Mouse (Mus musculus): Measurements from ENCODE around the gene Hcn2. TPM values are rescaled to one million over a fixed set of nuclear protein-coding genes. Genes with fewer than 3 reads are reported as not detected.
A peak's percentile ranks its signal among the peaks of the same experiment; 100 is the strongest.
"Not testable (repeated sequence)": the region's sequence is repeated elsewhere in the genome, so short reads cannot be mapped to it uniquely, and the experiment has no call there.

Hcn2 gene
- total and polyA plus RNA-seq, 2 experiments, result 0.09 to 0.45 TPM

- H3K9ac ChIP-seq (ENCODE audit: low read depth, low read length), result no peak overlapping the region
Observed at GRCm38 (mm10) chr10:79698459-79698858, 18.0 kb upstream of the Hcn2 start.

GRCm38 (mm10) chr10:79700676-79701075 lies 15.8 kb upstream of the Hcn2 start:
- TF ChIP-seq CTCF (IDR thresholded peaks at IDR 0.05; ENCODE audit: low read depth, low read length) (no peak), POLR2A (IDR thresholded peaks at IDR 0.05; ENCODE audit: extremely low read depth, insufficient read depth, low read length) (no peak)

More at GRCm38 (mm10) chr10:79698459-79698858, 18.0 kb upstream of the Hcn2 start:
- H3K4me1 ChIP-seq (ENCODE audit: control insufficient read depth, insufficient read depth, low read length), result peaks cover 21% of the 10 kb centered on the region
- no peak for DNase-seq (ENCODE audit: extremely low read depth, low read depth, low spot score)
- H3K4me3 ChIP-seq (ENCODE audit: insufficient read depth, low read depth, low read length), result no peak overlapping the region
- H3K36me3 ChIP-seq (ENCODE audit: control insufficient read depth, insufficient read depth, low read length), result no peaks in the 10 kb centered on the region
- TF ChIP-seq CTCF (IDR thresholded peaks at IDR 0.05; ENCODE audit: low read depth, low read length) (no peak), POLR2A (IDR thresholded peaks at IDR 0.05; ENCODE audit: extremely low read depth, insufficient read depth, low read length) (no peak)
- 96% methylated on average over 6 of the region's 6 CpGs for WGBS
- H3K27ac ChIP-seq (replicated peaks; ENCODE audit: insufficient read depth, low read depth, low read length), result no peak overlapping the region
- no peaks in the 10 kb centered on the region for H3K79me2 ChIP-seq (ENCODE audit: control insufficient read depth, insufficient read depth, low read length)
- no peaks in the 10 kb centered on the region for H3K27me3 ChIP-seq (ENCODE audit: control insufficient read depth, insufficient read depth, low read length)

GRCm38 (mm10) chr10:79701443-79702129 lies 14.8 kb upstream of the Hcn2 start:
- WGBS, result 21% methylated on average over 10 of the region's 10 CpGs
- Histone ChIP-seq H3K27me3 (ENCODE audit: control insufficient read depth, insufficient read depth, low read length) (no peaks in the 10 kb centered on the region), H3K36me3 (ENCODE audit: control insufficient read depth, insufficient read depth, low read length) (no peaks in the 10 kb centered on the region), H3K4me3 (ENCODE audit: insufficient read depth, low read depth, low read length) (no peak overlapping the region), H3K79me2 (ENCODE audit: control insufficient read depth, insufficient read depth, low read length) (peaks cover 15% of the 10 kb centered on the region; the same call in 1 of the 2 replicates), H3K4me1 (ENCODE audit: control insufficient read depth, insufficient read depth, low read length) (peaks cover 29% of the 10 kb centered on the region), H3K9ac (ENCODE audit: low read depth, low read length) (no peak overlapping the region), H3K27ac (replicated peaks; ENCODE audit: insufficient read depth, low read depth, low read length) (peak overlapping the region; percentile 45)
- DNase-seq (ENCODE audit: extremely low read depth, low read depth, low spot score), result peak; percentile 92
- no peak for TF ChIP-seq CTCF (IDR thresholded peaks at IDR 0.05; ENCODE audit: low read depth, low read length)
- no peak for TF ChIP-seq POLR2A (IDR thresholded peaks at IDR 0.05; ENCODE audit: extremely low read depth, insufficient read depth, low read length)

More at GRCm38 (mm10) chr10:79700676-79701075, 15.8 kb upstream of the Hcn2 start:
- Histone ChIP-seq H3K36me3 (ENCODE audit: control insufficient read depth, insufficient read depth, low read length) (no peaks in the 10 kb centered on the region), H3K27ac (replicated peaks; ENCODE audit: insufficient read depth, low read depth, low read length) (peak overlapping the region; percentile 45), H3K9ac (ENCODE audit: low read depth, low read length) (no peak overlapping the region), H3K4me3 (ENCODE audit: insufficient read depth, low read depth, low read length) (no peak overlapping the region), H3K4me1 (ENCODE audit: control insufficient read depth, insufficient read depth, low read length) (peaks cover 26% of the 10 kb centered on the region), H3K79me2 (ENCODE audit: control insufficient read depth, insufficient read depth, low read length) (peaks cover 12% of the 10 kb centered on the region; the same call in 1 of the 2 replicates), H3K27me3 (ENCODE audit: control insufficient read depth, insufficient read depth, low read length) (no peaks in the 10 kb centered on the region)
- WGBS, result 32% methylated on average over 7 of the region's 7 CpGs
- no peak for DNase-seq (ENCODE audit: extremely low read depth, low read depth, low spot score)

GRCm38 (mm10) chr10:79702970-79703369 lies 13.5 kb upstream of the Hcn2 start:
- not testable (repeated sequence) for H3K27me3 ChIP-seq (ENCODE audit: control insufficient read depth, insufficient read depth, low read length); H3K36me3 ChIP-seq (ENCODE audit: control insufficient read depth, insufficient read depth, low read length); H3K4me3 ChIP-seq (ENCODE audit: insufficient read depth, low read depth, low read length); H3K27ac ChIP-seq (replicated peaks; ENCODE audit: insufficient read depth, low read depth, low read length); DNase-seq (ENCODE audit: extremely low read depth, low read depth, low spot score); H3K9ac ChIP-seq (ENCODE audit: low read depth, low read length)
- WGBS, result 89% methylated on average over 4 of the region's 4 CpGs
- H3K79me2 ChIP-seq (ENCODE audit: control insufficient read depth, insufficient read depth, low read length), result peaks cover 25% of the 10 kb centered on the region
- H3K4me1 ChIP-seq (ENCODE audit: control insufficient read depth, insufficient read depth, low read length), result peaks cover 37% of the 10 kb centered on the region

GRCm38 (mm10) chr10:79703541-79703940 lies 12.9 kb upstream of the Hcn2 start:
- Histone ChIP-seq H3K9ac (ENCODE audit: low read depth, low read length) (no peak overlapping the region), H3K4me1 (ENCODE audit: control insufficient read depth, insufficient read depth, low read length) (peaks cover 37% of the 10 kb centered on the region), H3K79me2 (ENCODE audit: control insufficient read depth, insufficient read depth, low read length) (peaks cover 27% of the 10 kb centered on the region), H3K27me3 (ENCODE audit: control insufficient read depth, insufficient read depth, low read length) (no peaks in the 10 kb centered on the region), H3K27ac (replicated peaks; ENCODE audit: insufficient read depth, low read depth, low read length) (no peak overlapping the region), H3K36me3 (ENCODE audit: control insufficient read depth, insufficient read depth, low read length) (no peaks in the 10 kb centered on the region), H3K4me3 (ENCODE audit: insufficient read depth, low read depth, low read length) (no peak overlapping the region)
- no peak for DNase-seq (ENCODE audit: extremely low read depth, low read depth, low spot score)
- WGBS, result 86% methylated on average over 10 of the region's 10 CpGs
- TF ChIP-seq POLR2A (IDR thresholded peaks at IDR 0.05; ENCODE audit: extremely low read depth, insufficient read depth, low read length) (no peak), CTCF (IDR thresholded peaks at IDR 0.05; ENCODE audit: low read depth, low read length) (no peak)

All from liver, adult 2 months (tissue).